Mouse (Mus musculus) brain, embryonic 14.5 days (tissue): ENCODE data around the gene Fmnl2.

Source experiments
- CTCF ChIP-seq: fragments of 200-500 bp; IDR thresholded peaks from 2 replicates; pipeline ENCODE4 v1.5.1; 2012; ENCODE audit warnings: inconsistent platforms, mild to moderate bottlenecking, moderate library complexity, borderline replicate concordance; ENCODE audit not compliant: insufficient read depth, insufficient read length; ENCODE audit errors: extremely low read depth
- POLR2A ChIP-seq: fragments of 200-500 bp; IDR thresholded peaks from 2 replicates; pipeline ENCODE4 v1.6.1; 2012; ENCODE audit warnings: mild to moderate bottlenecking, inconsistent platforms, borderline replicate concordance; ENCODE audit not compliant: poor library complexity, insufficient read depth, insufficient read length, severe bottlenecking; ENCODE audit errors: extremely low read depth

DNA sequence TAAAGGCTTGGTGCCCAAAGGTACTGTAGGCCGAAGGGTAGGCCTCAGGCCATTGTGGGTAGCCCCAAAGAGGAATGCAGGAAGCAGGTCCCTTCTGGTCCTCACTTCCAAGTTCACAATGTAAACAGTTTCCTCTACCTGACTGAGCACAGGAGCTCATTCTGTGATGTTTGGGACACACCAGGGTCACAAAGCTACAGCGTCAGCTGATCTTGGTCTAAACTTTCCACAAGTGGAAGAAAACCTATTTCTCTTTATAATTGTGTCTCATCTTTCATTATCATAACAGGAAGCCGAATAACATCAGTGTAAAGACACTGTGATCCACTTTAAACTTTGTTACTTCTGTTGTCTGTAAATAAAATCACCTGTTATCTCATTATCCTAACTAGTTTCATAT lies 237.8 kb downstream of the Fmnl2 start:
- TF ChIP-seq POLR2A (no peak), CTCF (no peak)
